Mouse (Mus musculus) neutrophil, adult 5-6 weeks (primary cell): ENCODE measurements at regions not wholly inside any gene's neighbourhood (a gene's known extent, or its start where the extent isn't known, plus 50 kb on each side); places are given as distances from the start of the nearest gene placed in this dataset.

Source experiments
- ATAC-seq: fragments of 151-379, 151-347 bp; 2 replicates; pipeline ENCODE4 v1.8.0; 2017; ENCODE audit warnings: mild to moderate bottlenecking, moderate TSS enrichment; ENCODE audit not compliant: insufficient number of reproducible peaks, poor library complexity, low FRiP score, severe bottlenecking; ENCODE audit errors: extremely low read depth

- no peak for ATAC-seq
These were observed 62.5 kb downstream of the Arrdc4 start for GRCm38 (mm10) chr7:68686396-68687139.

- peak; percentile 59; the same call in 1 of the 2 replicates for ATAC-seq
These were observed 66.0 kb downstream of the Arrdc4 start for GRCm38 (mm10) chr7:68682929-68683643.

- peak; percentile 33; the same call in 1 of the 2 replicates for ATAC-seq
These were observed 66.7 kb downstream of the Arrdc4 start for GRCm38 (mm10) chr7:68682318-68682728.

GRCm38 (mm10) chr7:68679770-68680169 is 69.3 kb downstream of the Arrdc4 start:
- no peak for ATAC-seq

- ATAC-seq = peak; percentile 77
These were observed 81.0 kb downstream of the Arrdc4 start for GRCm38 (mm10) chr7:68667790-68668732.

GRCm38 (mm10) chr7:68667215-68667614 is 81.8 kb downstream of the Arrdc4 start:
- peak; percentile 73; the same call in 1 of the 2 replicates for ATAC-seq

GRCm38 (mm10) chr7:68656354-68656753 is 92.7 kb downstream of the Arrdc4 start:
- peak; percentile 51; the same call in 1 of the 2 replicates for ATAC-seq

GRCm38 (mm10) chr7:68653534-68653933 is 95.5 kb downstream of the Arrdc4 start:
- ATAC-seq = no peak

GRCm38 (mm10) chr7:68651418-68651817 is 97.6 kb downstream of the Arrdc4 start:
- no peak for ATAC-seq

- ATAC-seq = no peak
These were observed 111.4 kb downstream of the Arrdc4 start for GRCm38 (mm10) chr7:68637556-68638215.

GRCm38 (mm10) chr7:68621080-68621479 is 128.0 kb downstream of the Arrdc4 start:
- ATAC-seq = no peak

- no peak for ATAC-seq
These were observed 138.5 kb downstream of the Arrdc4 start for GRCm38 (mm10) chr7:68610499-68610898.

- ATAC-seq = no peak
These were observed 141.9 kb downstream of the Arrdc4 start for GRCm38 (mm10) chr7:68607170-68607569.

GRCm38 (mm10) chr7:68606278-68606677 is 142.8 kb downstream of the Arrdc4 start:
- no peak for ATAC-seq

GRCm38 (mm10) chr7:68603711-68604110 is 145.3 kb downstream of the Arrdc4 start:
- no peak for ATAC-seq

- no peak for ATAC-seq
These were observed 147.0 kb downstream of the Arrdc4 start for GRCm38 (mm10) chr7:68602003-68602402.

GRCm38 (mm10) chr7:68594017-68594386 is 155.0 kb downstream of the Arrdc4 start:
- no peak for ATAC-seq

- no peak for ATAC-seq
These were observed 155.6 kb downstream of the Arrdc4 start for GRCm38 (mm10) chr7:68593344-68594016.
